Mouse (Mus musculus): Measurements from ENCODE around the gene Mettl5.

Mettl5 gene

GRCm38 (mm10) chr2:69856392-69856791, 29.0 kb downstream of the Mettl5 start:
- peak in 1 of 2 experiments; percentile 19 for DNase-seq

GRCm38 (mm10) chr2:69851427-69852058, 33.9 kb downstream of the Mettl5 start:
- no peak for DNase-seq

GRCm38 (mm10) chr2:69849215-69849614, 36.2 kb downstream of the Mettl5 start:
- no peak for DNase-seq

GRCm38 (mm10) chr2:69840261-69840660, 45.2 kb downstream of the Mettl5 start:
- DNase-seq: no peak

DNA sequence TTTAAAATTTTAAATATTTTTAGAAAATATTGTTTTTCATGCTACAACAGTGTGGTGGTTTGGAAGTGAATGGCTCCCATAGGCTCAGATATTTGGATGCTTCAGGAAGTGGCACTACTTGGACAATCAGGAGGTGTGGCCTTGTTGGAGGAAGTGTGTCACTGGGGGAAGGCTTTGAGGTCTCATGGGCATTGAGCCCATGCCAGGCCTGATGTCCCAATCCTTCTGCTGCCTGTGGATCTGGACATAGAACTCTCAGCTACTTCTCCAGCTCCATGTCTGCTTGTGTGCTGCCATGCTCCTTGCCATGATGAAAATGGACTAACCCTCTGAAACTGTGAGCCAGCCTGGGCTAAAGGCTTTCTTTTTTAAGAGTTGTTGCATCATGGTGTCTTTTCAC, 46.7 kb downstream of the Mettl5 start:
- DNase-seq: no peak

GRCm38 (mm10) chr2:69837996-69838395, 47.4 kb downstream of the Mettl5 start:
- DNase-seq: no peak

DNA sequence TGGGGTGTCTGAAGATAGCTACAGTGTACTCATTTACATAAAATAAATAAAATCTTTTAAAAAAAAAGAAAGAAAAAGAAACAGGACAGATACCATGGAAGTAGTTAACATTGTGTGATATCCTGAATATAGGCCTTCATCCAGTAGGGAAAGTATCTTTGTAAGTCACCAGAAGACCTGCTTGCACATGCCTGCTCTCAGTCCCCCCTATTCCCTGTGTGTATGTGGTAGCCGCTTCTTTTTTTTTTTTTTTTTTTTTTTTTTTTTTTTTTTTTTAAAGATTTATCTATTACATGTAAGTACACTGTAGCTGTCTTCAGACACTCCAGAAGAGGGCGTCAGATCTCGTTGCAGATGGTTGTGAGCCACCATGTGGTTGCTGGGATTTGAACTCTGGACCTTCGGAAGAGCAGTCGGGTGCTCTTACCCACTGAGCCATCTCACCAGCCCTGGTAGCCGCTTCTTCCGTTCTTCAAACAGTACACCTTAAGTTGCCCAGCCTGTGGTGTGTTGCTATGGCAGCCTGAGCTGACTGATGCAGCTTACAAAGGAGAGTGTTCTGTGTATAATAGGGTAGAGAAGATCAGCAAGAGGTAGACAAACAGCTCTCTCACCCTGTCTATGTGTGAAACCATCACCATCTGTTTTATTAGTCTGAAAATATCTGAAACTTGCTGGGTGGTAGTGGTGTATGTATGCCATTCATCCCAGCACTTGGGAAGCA, 48.0 kb downstream of the Mettl5 start:
- DNase-seq: no peak

GRCm38 (mm10) chr2:69830116-69830515, 55.3 kb downstream of the Mettl5 start:
- DNase-seq: no peak

DNA sequence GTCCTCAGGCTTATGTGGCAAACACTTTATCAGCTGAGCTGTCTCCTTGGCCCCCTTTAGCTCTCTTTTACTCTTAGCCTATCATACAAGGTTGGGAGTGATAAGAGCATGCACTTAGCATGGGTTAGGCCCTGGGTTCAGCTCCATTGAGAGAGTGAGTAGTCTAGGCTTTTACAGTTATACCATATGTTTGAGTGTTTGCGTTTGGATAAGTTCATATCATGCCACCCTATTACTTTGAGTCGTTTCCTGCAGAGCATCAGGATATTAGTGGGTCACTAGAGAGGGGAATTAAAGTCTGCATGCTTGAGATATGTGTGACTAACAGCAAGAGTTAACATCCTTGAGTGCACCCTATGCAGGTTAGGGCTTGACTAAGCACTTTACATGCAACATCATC, 55.7 kb downstream of the Mettl5 start:
- no peak for DNase-seq

GRCm38 (mm10) chr2:69828031-69828430, 57.4 kb downstream of the Mettl5 start:
- DNase-seq: no peak

GRCm38 (mm10) chr2:69826380-69826779, 59.0 kb downstream of the Mettl5 start:
- no peak for DNase-seq

DNA sequence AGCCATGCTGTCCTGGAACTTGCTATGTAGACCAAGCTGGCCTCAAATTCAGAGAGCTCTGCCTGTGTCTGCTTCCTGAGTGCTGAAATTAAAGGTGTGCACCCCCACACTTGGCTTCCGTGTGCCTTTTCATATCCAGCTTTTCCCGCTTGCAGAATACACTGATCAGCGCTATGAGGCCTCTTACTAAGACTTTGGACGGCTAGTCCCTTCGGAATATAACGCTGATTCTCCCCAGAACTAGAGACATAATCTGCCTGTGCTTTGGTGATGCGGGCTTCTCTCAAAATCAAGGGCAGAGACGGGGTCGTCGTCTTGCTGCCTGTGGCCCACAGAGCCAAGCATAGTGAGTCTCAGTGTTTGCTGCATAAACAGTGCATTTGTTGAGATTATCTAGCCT, 59.5 kb downstream of the Mettl5 start:
- no peak for DNase-seq

GRCm38 (mm10) chr2:69823129-69823677, 62.2 kb downstream of the Mettl5 start:
- DNase-seq: peak; percentile 20 to 29

- peak; percentile 24 to 34 for DNase-seq
Measured at GRCm38 (mm10) chr2:69822361-69823128, 62.9 kb downstream of the Mettl5 start.

DNA sequence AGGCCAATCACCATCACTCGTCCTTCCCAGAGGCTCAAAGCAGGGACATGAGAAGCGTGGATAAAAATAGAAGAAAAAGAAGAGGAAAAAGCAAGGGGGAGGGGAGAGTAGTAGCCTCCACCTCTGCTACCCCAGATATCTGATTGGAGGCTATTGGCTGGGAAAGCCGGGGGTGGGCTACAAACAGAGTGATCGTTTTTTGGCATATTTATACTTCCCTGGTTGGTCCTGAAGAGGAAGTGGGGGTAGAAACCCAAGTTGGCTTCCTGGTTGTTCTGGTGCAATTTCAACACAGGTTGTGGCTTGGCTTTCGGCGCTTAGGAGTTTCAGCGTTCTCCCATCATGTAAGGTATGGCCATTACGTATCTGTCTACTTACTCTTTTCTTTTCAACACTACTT, 63.7 kb downstream of the Mettl5 start, which contains the start of gene Klhl23:
Klhl23 (plus strand) TSS at position 234 of the 400 bp plus-strand sequence.
- DNase-seq: peak; percentile 7 to 11
